Mouse (Mus musculus) heart, embryonic 12.5 days (tissue): Measurements from ENCODE around the gene Zcchc2. TPM values are rescaled to one million over a fixed set of nuclear protein-coding genes. Genes with fewer than 3 reads are reported as not detected.
A peak's percentile ranks its signal among the peaks of the same experiment; 100 is the strongest.

Source experiments
- ATAC-seq: fragments of 200-750 bp; cut with Nextera tagmentation; 2 replicates; pipeline ENCODE4 v1.8.0; 2017; ENCODE audit warnings: moderate TSS enrichment, moderate library complexity; ENCODE audit not compliant: insufficient number of reproducible peaks, low FRiP score
- H3K27ac ChIP-seq: fragments of 300-500 bp; sonication (generic); 2 replicates; pipeline ENCODE4 v1.5.1; 2016; ENCODE audit warnings: mild to moderate bottlenecking, moderate library complexity; ENCODE audit not compliant: poor library complexity, severe bottlenecking
- H3K27me3 ChIP-seq: fragments of 300-500 bp; sonication (generic); replicated peaks from 2 replicates; pipeline ENCODE4 v1.6.1; 2016; ENCODE audit warnings: mild to moderate bottlenecking, moderate library complexity
- H3K36me3 ChIP-seq: fragments of 300-500 bp; sonication (generic); 2 replicates; pipeline ENCODE4 v1.6.1; 2016; ENCODE audit warnings: mild to moderate bottlenecking, moderate library complexity
- H3K4me1 ChIP-seq: fragments of 300-500 bp; sonication (generic); replicated peaks from 2 replicates; pipeline ENCODE4 v1.6.1; 2016; ENCODE audit warnings: mild to moderate bottlenecking
- H3K4me2 ChIP-seq: fragments of 300-500 bp; sonication (generic); 2 replicates; pipeline ENCODE4 v1.6.1; 2016; ENCODE audit warnings: mild to moderate bottlenecking, moderate library complexity
- H3K4me3 ChIP-seq: fragments of 300-500 bp; sonication (generic); 2 replicates; pipeline ENCODE4 v1.5.1; 2016; ENCODE audit warnings: mild to moderate bottlenecking
- H3K9ac ChIP-seq: fragments of 300-500 bp; sonication (generic); 2 replicates; pipeline ENCODE4 v1.6.1; 2016; ENCODE audit warnings: mild to moderate bottlenecking, moderate library complexity
- H3K9me3 ChIP-seq: fragments of 300-500 bp; sonication (generic); replicated peaks from 2 replicates; pipeline ENCODE4 v1.6.1; 2016; ENCODE audit warnings: mild to moderate bottlenecking, moderate library complexity
- WGBS: fragments of 180-500 bp; shearing (Covaris S2); methylation state at CpG from one replicate; pipeline ENCODE4 v1.1.7; 2016; 5-methylcytosine and 5-hydroxymethylcytosine counted together
- polyA plus RNA-seq: library from polyadenylated mRNA; unstranded; fragments of >200 nt; fragmentation: Nextera tagmentation; extraction: Ambion mirVana; gene quantifications from 2 replicates; pipeline ENCODE4 v1.2.1, GENCODE M21; 2016

The Zcchc2 gene
- polyA plus RNA-seq, 1 experiment from 2014 or later, result 2.0 TPM

- no peak overlapping the region for H3K27ac ChIP-seq
- ATAC-seq, result no peak
- no peak overlapping the region for H3K9ac ChIP-seq
- peaks cover 10% of the 10 kb centered on the region for H3K4me1 ChIP-seq
- no peaks in the 10 kb centered on the region for H3K36me3 ChIP-seq
- WGBS, result 71% methylated on average over 4 of the region's 4 CpGs
- no peaks in the 10 kb centered on the region for H3K27me3 ChIP-seq
- no peaks in the 10 kb centered on the region for H3K9me3 ChIP-seq
- no peak overlapping the region for H3K4me2 ChIP-seq
- no peak overlapping the region for H3K4me3 ChIP-seq
Observed at GRCm38 (mm10) chr1:105964514-105964913, 25.7 kb upstream of the Zcchc2 start.

DNA sequence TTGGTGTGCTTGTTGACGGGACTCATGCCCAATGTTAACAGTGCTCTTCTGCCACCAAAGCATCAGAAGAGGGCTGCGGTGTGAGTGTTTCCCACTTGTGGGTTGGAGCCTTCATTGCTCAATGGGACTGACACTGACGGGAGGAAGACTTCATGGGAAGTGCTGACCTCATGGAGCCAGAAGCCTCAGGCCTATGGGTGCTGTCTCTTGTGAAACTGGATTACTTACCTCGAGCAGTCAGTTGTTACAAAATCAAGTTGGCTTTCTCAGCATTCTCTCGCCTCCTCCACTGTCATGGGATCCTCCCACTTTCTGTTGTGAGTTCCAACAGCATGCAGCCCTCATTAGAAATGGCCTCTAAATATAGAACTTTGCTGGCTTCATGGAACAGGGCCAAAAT is 25.0 kb upstream of the Zcchc2 start:
- no peak for ATAC-seq
- no peak overlapping the region for H3K27ac ChIP-seq
- WGBS, result 80% methylated on average over 5 of the region's 5 CpGs

DNA sequence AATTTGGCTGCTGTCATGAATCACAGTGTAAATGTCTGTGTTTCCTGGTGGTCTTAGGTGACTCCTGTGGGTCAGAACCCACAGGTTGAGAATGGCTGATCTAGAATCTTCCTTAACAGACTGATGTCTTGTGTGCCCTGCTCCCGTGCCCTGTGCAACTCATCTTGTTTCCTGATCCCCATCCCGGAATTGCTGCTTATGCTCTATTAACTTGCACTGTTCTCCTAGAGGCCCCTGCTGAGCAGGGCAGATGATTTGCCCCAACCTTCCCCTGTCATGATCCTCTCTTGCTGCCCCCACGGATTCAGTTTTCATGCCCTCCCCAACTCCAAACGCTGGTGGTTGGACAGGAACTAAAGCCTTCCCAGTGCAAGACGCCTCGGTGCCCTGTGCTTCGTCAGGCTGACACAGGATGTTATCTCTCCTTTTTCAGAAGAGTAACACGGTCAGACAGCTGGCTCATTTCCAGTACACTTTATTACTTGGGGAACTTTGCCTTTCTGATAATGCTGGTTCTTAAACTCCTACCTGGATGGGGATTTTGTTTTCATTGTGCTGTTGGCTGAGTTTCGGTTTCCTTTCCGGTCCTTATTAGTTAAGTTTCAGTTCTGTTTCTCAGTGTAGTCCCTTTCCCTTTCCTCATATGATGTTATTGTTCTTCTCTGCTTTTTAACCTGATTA is 18.6 kb upstream of the Zcchc2 start:
- Histone ChIP-seq H3K9me3 (no peaks in the 10 kb centered on the region), H3K27me3 (no peaks in the 10 kb centered on the region), H3K9ac (no peak overlapping the region; the same call in 1 of the 2 replicates), H3K36me3 (no peaks in the 10 kb centered on the region), H3K4me1 (peaks cover 24% of the 10 kb centered on the region), H3K27ac (peak overlapping the region; percentile 82), H3K4me3 (peak overlapping the region; percentile 34), H3K4me2 (peak overlapping the region; percentile 65)
- ATAC-seq, result peak; percentile 71; the same call in 1 of the 2 replicates
- 19% methylated on average over 10 of the region's 10 CpGs for WGBS

More for the DNA sequence above, 25.0 kb upstream of the Zcchc2 start:
- no peaks in the 10 kb centered on the region for H3K36me3 ChIP-seq
- no peak overlapping the region for H3K9ac ChIP-seq
- H3K4me1 ChIP-seq, result peaks cover 10% of the 10 kb centered on the region
- H3K9me3 ChIP-seq, result no peaks in the 10 kb centered on the region
- H3K4me3 ChIP-seq, result no peak overlapping the region
- H3K27me3 ChIP-seq, result no peaks in the 10 kb centered on the region
- no peak overlapping the region for H3K4me2 ChIP-seq

DNA sequence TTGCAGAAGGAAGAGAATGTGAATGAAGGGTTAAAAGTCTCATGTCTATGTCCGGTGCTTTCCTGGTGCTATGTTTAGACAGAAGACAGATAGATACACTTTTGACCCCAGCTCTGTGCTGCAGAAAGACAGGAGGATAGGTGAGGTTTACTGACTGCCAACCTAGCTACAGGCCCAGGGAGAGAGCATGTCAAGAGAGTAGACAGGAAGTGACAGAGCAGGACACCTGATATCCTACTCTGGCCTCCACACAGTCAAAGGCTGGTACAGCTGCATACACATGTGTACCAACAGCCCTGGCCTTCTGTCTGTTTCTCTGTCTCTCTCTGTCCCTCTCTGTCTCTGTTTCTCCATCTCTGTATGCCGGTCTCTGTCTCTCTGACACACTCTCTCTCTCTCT is 16.2 kb upstream of the Zcchc2 start:
- whole genome bisulfite sequencing, result 30% methylated on average over 2 of the region's 2 CpGs
- Histone ChIP-seq H3K4me1 (peaks cover 24% of the 10 kb centered on the region), H3K4me2 (peak overlapping the region; percentile 32; the same call in 1 of the 2 replicates), H3K36me3 (peaks cover 2% of the 10 kb centered on the region; the same call in 1 of the 2 replicates), H3K4me3 (no peak overlapping the region), H3K9ac (no peak overlapping the region), H3K27me3 (no peaks in the 10 kb centered on the region), H3K27ac (peak overlapping the region; percentile 74), H3K9me3 (no peaks in the 10 kb centered on the region)
- peak; percentile 58; the same call in 1 of the 2 replicates for ATAC-seq

- Histone ChIP-seq H3K4me1 (peaks cover 25% of the 10 kb centered on the region), H3K4me2 (no peak overlapping the region), H3K27ac (no peak overlapping the region), H3K9ac (no peak overlapping the region), H3K36me3 (peaks cover 7% of the 10 kb centered on the region; the same call in 1 of the 2 replicates), H3K27me3 (no peaks in the 10 kb centered on the region), H3K4me3 (no peak overlapping the region), H3K9me3 (no peaks in the 10 kb centered on the region)
- ATAC-seq, result no peak
- 92% methylated on average over 7 of the region's 7 CpGs for WGBS
Observed at GRCm38 (mm10) chr1:105977446-105978094, 12.6 kb upstream of the Zcchc2 start.

- 40% methylated on average over 6 of the region's 6 CpGs for WGBS
- Histone ChIP-seq H3K4me1 (peaks cover 22% of the 10 kb centered on the region), H3K4me2 (no peak overlapping the region), H3K36me3 (peaks cover 7% of the 10 kb centered on the region; the same call in 1 of the 2 replicates), H3K9me3 (no peaks in the 10 kb centered on the region), H3K4me3 (no peak overlapping the region), H3K27ac (0 out of 2 replicates have a peak overlapping the region, but pooled peaks have one; percentile 1), H3K27me3 (no peaks in the 10 kb centered on the region), H3K9ac (no peak overlapping the region)
- ATAC-seq, result no peak; the same call in 1 of the 2 replicates
Observed at GRCm38 (mm10) chr1:105980849-105981610, 9.2 kb upstream of the Zcchc2 start.

GRCm38 (mm10) chr1:105982496-105983364 is 7.5 kb upstream of the Zcchc2 start:
- Histone ChIP-seq H3K36me3 (peaks cover 7% of the 10 kb centered on the region; the same call in 1 of the 2 replicates), H3K27ac (no peak overlapping the region), H3K9ac (no peak overlapping the region), H3K4me2 (no peak overlapping the region), H3K9me3 (no peaks in the 10 kb centered on the region), H3K4me3 (no peak overlapping the region), H3K27me3 (no peaks in the 10 kb centered on the region), H3K4me1 (peaks cover 24% of the 10 kb centered on the region)
- ATAC-seq, result no peak
- WGBS, result 49% methylated on average over 6 of the region's 6 CpGs

- 86% methylated on average over 3 of the region's 3 CpGs for WGBS
- Histone ChIP-seq H3K36me3 (peaks cover 3% of the 10 kb centered on the region; the same call in 1 of the 2 replicates), H3K4me2 (no peak overlapping the region), H3K9me3 (no peaks in the 10 kb centered on the region), H3K9ac (no peak overlapping the region), H3K4me1 (peaks cover 30% of the 10 kb centered on the region), H3K27ac (no peak overlapping the region), H3K4me3 (no peak overlapping the region), H3K27me3 (no peaks in the 10 kb centered on the region)
- no peak for ATAC-seq
Observed at GRCm38 (mm10) chr1:105984172-105984571, 6.0 kb upstream of the Zcchc2 start.

DNA sequence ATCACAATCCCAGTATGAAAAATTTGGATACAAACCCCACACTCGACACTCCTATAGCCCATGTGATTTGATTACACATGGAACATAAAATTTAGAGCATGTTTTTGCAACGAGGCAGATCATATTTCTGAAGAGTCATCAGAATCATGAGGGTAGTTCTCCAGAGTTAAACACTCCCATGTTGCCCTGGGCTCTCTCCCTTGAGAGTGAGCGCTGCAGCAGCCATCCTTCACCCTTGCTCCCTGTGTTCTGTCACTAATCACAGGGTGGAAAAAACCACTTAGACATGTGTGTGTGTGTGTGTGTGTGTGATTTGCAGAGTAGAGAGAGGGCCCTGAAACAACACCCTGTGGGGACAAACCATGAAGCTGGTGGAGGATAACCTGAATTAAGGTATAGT is 2.0 kb upstream of the Zcchc2 start:
- no peak overlapping the region for H3K27ac ChIP-seq
- ATAC-seq, result no peak
- H3K9me3 ChIP-seq, result no peaks in the 10 kb centered on the region
- no peak overlapping the region for H3K4me3 ChIP-seq
- H3K4me1 ChIP-seq, result peaks cover 18% of the 10 kb centered on the region
- WGBS, result 71% methylated on average over 3 of the region's 3 CpGs
- no peak overlapping the region for H3K9ac ChIP-seq
- no peaks in the 10 kb centered on the region for H3K36me3 ChIP-seq
- H3K4me2 ChIP-seq, result peak overlapping the region; percentile 42
- H3K27me3 ChIP-seq, result no peaks in the 10 kb centered on the region

GRCm38 (mm10) chr1:105988903-105989639 is 1.1 kb upstream of the Zcchc2 start:
- H3K36me3 ChIP-seq, result no peaks in the 10 kb centered on the region
- H3K4me3 ChIP-seq, result peak overlapping the region; percentile 70
- ATAC-seq, result no peak
- H3K27ac ChIP-seq, result no peak overlapping the region
- peaks cover 18% of the 10 kb centered on the region for H3K4me1 ChIP-seq
- WGBS, result 46% methylated on average over 14 of the region's 14 CpGs
- no peaks in the 10 kb centered on the region for H3K27me3 ChIP-seq
- no peak overlapping the region; the same call in 1 of the 2 replicates for H3K9ac ChIP-seq
- no peaks in the 10 kb centered on the region for H3K9me3 ChIP-seq
- H3K4me2 ChIP-seq, result peak overlapping the region; percentile 95
